Mouse (Mus musculus) bone marrow macrophage, adult 2 months (primary cell): ENCODE data around the gene Map1lc3a. TPM values are rescaled to one million over a fixed set of nuclear protein-coding genes. Genes with fewer than 3 reads are reported as not detected.

ENCODE experiments used
- H3K27ac ChIP-seq: 2 replicates; pipeline ENCODE4 v1.5.1; 2012; ENCODE audit warnings: low read depth, low read length; ENCODE audit not compliant: insufficient read depth
- H3K4me1 ChIP-seq: 2 replicates; pipeline ENCODE4 v1.6.1; 2012; ENCODE audit warnings: low read length; ENCODE audit not compliant: control insufficient read depth, insufficient read depth
- H3K4me3 ChIP-seq: 2 replicates; pipeline ENCODE4 v1.5.1; 2012; ENCODE audit warnings: mild to moderate bottlenecking, low read length, moderate library complexity; ENCODE audit not compliant: insufficient read depth
- CTCF ChIP-seq: IDR thresholded peaks from 2 replicates; pipeline ENCODE4 v1.5.1; 2012; ENCODE audit warnings: low read depth, mild to moderate bottlenecking, low read length, moderate library complexity
- POLR2A ChIP-seq: IDR thresholded peaks from 2 replicates; pipeline ENCODE4 v1.6.1; 2012; ENCODE audit warnings: mild to moderate bottlenecking, low read depth, low read length, borderline replicate concordance
- polyA plus RNA-seq: library from polyadenylated mRNA; stranded (reverse); fragments of >200 nt; gene quantifications from 2 replicates; pipeline ENCODE4 v1.2.4, GENCODE M21; 2012; ENCODE audit not compliant: missing spikeins, insufficient read depth, insufficient read length

Map1lc3a gene
- polyA plus RNA-seq, 1 experiment, result 39.8 TPM

DNA sequence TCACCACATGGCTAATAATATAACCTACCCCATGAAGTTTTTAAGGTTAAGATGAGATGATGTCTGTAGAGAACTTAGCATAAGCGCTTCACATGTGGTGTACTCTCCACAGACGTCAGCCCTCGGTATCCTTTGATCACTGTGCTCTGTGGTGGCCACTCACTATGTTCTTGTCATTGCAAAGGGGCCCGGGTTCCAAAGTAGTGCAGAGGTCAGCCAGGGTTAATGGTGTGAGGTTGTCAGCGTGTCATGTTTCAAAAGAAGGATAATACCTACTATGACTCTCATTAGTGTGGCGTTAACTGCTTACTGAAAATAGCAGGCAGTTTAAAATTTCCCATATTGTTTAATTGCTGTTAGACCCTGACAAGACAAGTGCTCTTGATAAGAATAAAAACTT is 37.6 kb downstream of the Map1lc3a start:
- peaks cover 16% of the 10 kb centered on the region for H3K4me1 ChIP-seq
- H3K4me3 ChIP-seq, result no peak overlapping the region
- no peak overlapping the region for H3K27ac ChIP-seq
- TF ChIP-seq POLR2A, result no peak
- no peak for TF ChIP-seq CTCF

- H3K4me1 ChIP-seq, result peaks cover 21% of the 10 kb centered on the region
- no peak overlapping the region for H3K4me3 ChIP-seq
- no peak for TF ChIP-seq CTCF
- H3K27ac ChIP-seq, result 0 out of 2 replicates have a peak overlapping the region, but pooled peaks have one; percentile 1
Measured at GRCm38 (mm10) chr2:155318618-155319017, 42.5 kb downstream of the Map1lc3a start.

DNA sequence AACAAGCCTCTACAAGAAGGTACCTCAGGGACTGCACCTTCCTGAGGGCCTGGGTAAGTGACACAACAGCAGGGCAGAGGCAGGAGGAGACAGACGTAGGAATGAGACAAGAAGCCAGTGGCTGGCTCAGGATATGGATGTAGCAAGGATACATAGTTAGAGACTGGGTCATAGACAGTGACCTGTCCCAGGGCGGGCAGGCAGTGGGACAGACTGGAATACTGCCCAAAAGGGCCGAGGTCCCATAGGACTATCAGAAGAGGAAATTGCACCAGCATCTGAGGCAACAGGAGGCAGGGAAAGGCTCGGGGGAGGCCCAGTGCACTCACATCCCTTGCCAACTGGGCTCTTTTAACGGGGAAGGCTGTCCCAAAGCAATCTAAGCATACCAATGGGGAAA is 44.5 kb downstream of the Map1lc3a start:
- no peak overlapping the region for H3K4me3 ChIP-seq
- peaks cover 21% of the 10 kb centered on the region for H3K4me1 ChIP-seq
- no peak for TF ChIP-seq POLR2A
- TF ChIP-seq CTCF, result no peak
- H3K27ac ChIP-seq, result no peak overlapping the region

DNA sequence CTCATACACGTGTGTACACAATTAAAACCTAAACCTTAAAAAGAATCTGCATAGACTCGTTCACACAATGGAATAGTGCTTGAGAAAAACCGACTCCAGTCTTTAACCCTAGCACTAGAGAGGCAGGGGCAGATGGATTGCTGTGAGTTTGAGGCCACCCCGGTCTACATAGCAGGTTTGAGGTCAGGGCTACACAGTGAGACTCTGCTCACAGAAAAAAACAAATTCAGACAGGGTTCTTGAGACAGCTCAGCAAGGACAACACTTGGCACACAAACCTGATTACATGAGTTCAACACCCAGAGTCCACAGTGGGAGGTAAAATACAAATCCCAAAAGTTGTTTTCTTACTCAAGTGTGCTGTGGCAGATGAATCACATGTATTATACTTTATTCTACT is 49.9 kb downstream of the Map1lc3a start:
- Histone ChIP-seq H3K4me1 (peaks cover under 1% of the 10 kb centered on the region), H3K4me3 (no peak overlapping the region), H3K27ac (no peak overlapping the region)
- TF ChIP-seq POLR2A, result no peak
- no peak for TF ChIP-seq CTCF

Other genes starting within 250 kb of the Map1lc3a start
- gene Ahcy, start 201.8 kb upstream of the Map1lc3a start, polyA plus RNA-seq, result 3.6 and 7.8 TPM in 2 replicates
- 46.5 and 52.1 TPM in 2 replicates for gene Itch, start 142.8 kb upstream of the Map1lc3a start, polyA plus RNA-seq
- 241 and 280 TPM in 2 replicates for gene Dynlrb1, start 39.8 kb upstream of the Map1lc3a start, polyA plus RNA-seq
- gene Pigu, start 81.1 kb downstream of the Map1lc3a start, polyA plus RNA-seq, result 36.7 and 41.7 TPM in 2 replicates
- gene Trp53inp2, start 104.8 kb downstream of the Map1lc3a start, polyA plus RNA-seq, result 60.0 and 63.1 TPM in 2 replicates
- gene Ncoa6, start 197.6 kb downstream of the Map1lc3a start, polyA plus RNA-seq, result 38.7 and 39.1 TPM in 2 replicates
- 8.9 and 9.7 TPM in 2 replicates for gene Acss2, start 241.7 kb downstream of the Map1lc3a start, polyA plus RNA-seq
- gene Ggt7, start 241.9 kb downstream of the Map1lc3a start, polyA plus RNA-seq, result not detected in 2 replicates